Mouse (Mus musculus) hindbrain, embryonic 14.5 days (tissue): Measurements from ENCODE around the gene D8Ertd738e. TPM values are rescaled to one million over a fixed set of nuclear protein-coding genes. Genes with fewer than 3 reads are reported as not detected.

Experiments used
- ATAC-seq: fragments of 200-750 bp; cut with Nextera tagmentation; 2 replicates; pipeline ENCODE4 v1.8.0; 2017; ENCODE audit warnings: moderate number of reproducible peaks, mild to moderate bottlenecking, moderate TSS enrichment, moderate library complexity; ENCODE audit not compliant: low FRiP score
- DNase-seq: peaks from one replicate; pipeline ENCODE4 v3.0.0-alpha.2; 2015; ENCODE audit warnings: low spot score
- H3K27ac ChIP-seq: fragments of 300-500 bp; sonication (generic); 2 replicates; pipeline ENCODE4 v1.5.1; 2014; ENCODE audit warnings: mild to moderate bottlenecking, moderate library complexity
- H3K27me3 ChIP-seq: fragments of 300-500 bp; sonication (generic); 2 replicates; pipeline ENCODE4 v1.6.1; 2014; ENCODE audit warnings: mild to moderate bottlenecking, low read length, mixed read lengths; ENCODE audit not compliant: control insufficient read depth, insufficient read depth
- H3K36me3 ChIP-seq: fragments of 300-500 bp; sonication (generic); replicated peaks from 2 replicates; pipeline ENCODE4 v1.6.1; 2014; ENCODE audit not compliant: control insufficient read depth, insufficient read depth
- H3K4me1 ChIP-seq: fragments of 300-500 bp; sonication (generic); replicated peaks from 2 replicates; pipeline ENCODE4 v1.6.1; 2014; ENCODE audit warnings: antibody characterized with exemption, low read length, mixed read lengths; ENCODE audit not compliant: control insufficient read depth, insufficient read depth
- H3K4me2 ChIP-seq: fragments of 300-500 bp; sonication (generic); replicated peaks from 2 replicates; pipeline ENCODE4 v1.6.1; 2014; ENCODE audit warnings: mild to moderate bottlenecking, moderate library complexity
- H3K4me3 ChIP-seq: fragments of 300-500 bp; sonication (generic); replicated peaks from 2 replicates; pipeline ENCODE4 v1.5.1; 2014; ENCODE audit warnings: mild to moderate bottlenecking, low read length
- H3K9ac ChIP-seq: fragments of 300-500 bp; sonication (generic); 2 replicates; pipeline ENCODE4 v1.6.1; 2014
- H3K9me3 ChIP-seq: fragments of 300-500 bp; sonication (generic); 2 replicates; pipeline ENCODE4 v1.6.1; 2016; ENCODE audit warnings: low read length; ENCODE audit not compliant: control insufficient read depth
- WGBS: fragments of 180-500 bp; shearing (Covaris S2); extraction: QIAGEN DNeasy Blood & Tissue Kit; methylation state at CpG from one replicate; pipeline ENCODE4 v1.1.7; 2014; 5-methylcytosine and 5-hydroxymethylcytosine counted together
- polyA plus RNA-seq: library from polyadenylated mRNA; unstranded; fragments of >200 nt; fragmentation: Nextera tagmentation; extraction: Ambion mirVana; gene quantifications from 2 replicates; pipeline ENCODE4 v1.2.1, GENCODE M21; 2014

The D8Ertd738e gene
- polyA plus RNA-seq, 1 experiment from 2014 or later: 296 TPM

GRCm38 (mm10) chr8:84206666-84207065 is 42.9 kb downstream of the D8Ertd738e start:
- whole genome bisulfite sequencing: 85% methylated on average over 3 of the region's 3 CpGs
- DNase-seq (no peak), ATAC-seq (no peak)
- Histone ChIP-seq H3K27ac (no peak overlapping the region), H3K4me3 (no peak overlapping the region), H3K4me1 (peaks cover 21% of the 10 kb centered on the region), H3K27me3 (no peaks in the 10 kb centered on the region), H3K9me3 (no peaks in the 10 kb centered on the region), H3K4me2 (no peak overlapping the region), H3K9ac (no peak overlapping the region), H3K36me3 (peaks cover 21% of the 10 kb centered on the region)

- WGBS: 91% methylated on average over 5 of the region's 5 CpGs
- H3K27ac ChIP-seq: no peak overlapping the region
- H3K9me3 ChIP-seq: no peaks in the 10 kb centered on the region
- no peak overlapping the region for H3K4me3 ChIP-seq
- no peak overlapping the region for H3K9ac ChIP-seq
- 0 out of 2 replicates have a peak, but pooled peaks cover 7% of the 10 kb centered on the region for H3K36me3 ChIP-seq
- ATAC-seq (no peak), DNase-seq (no peak)
- H3K27me3 ChIP-seq: peaks cover 9% of the 10 kb centered on the region; the same call in 1 of the 2 replicates
- H3K4me1 ChIP-seq: peaks cover 24% of the 10 kb centered on the region
- no peak overlapping the region for H3K4me2 ChIP-seq
Measured at GRCm38 (mm10) chr8:84205073-84205472, 44.4 kb downstream of the D8Ertd738e start.

- ATAC-seq: 0 out of 2 replicates have a peak, but pooled peaks have one; percentile 17
- 0 out of 2 replicates have a peak, but pooled peaks cover 4% of the 10 kb centered on the region for H3K36me3 ChIP-seq
- H3K9ac ChIP-seq: peak overlapping the region; percentile 45
- H3K4me2 ChIP-seq: peak overlapping the region; percentile 54
- H3K27ac ChIP-seq: peak overlapping the region; percentile 77
- DNase-seq: no peak
- 57% methylated on average over 13 of the region's 13 CpGs for whole genome bisulfite sequencing
- H3K9me3 ChIP-seq: no peaks in the 10 kb centered on the region
- peaks cover 28% of the 10 kb centered on the region for H3K4me1 ChIP-seq
- H3K4me3 ChIP-seq: peak overlapping the region; percentile 23
- H3K27me3 ChIP-seq: peaks cover 16% of the 10 kb centered on the region; the same call in 1 of the 2 replicates
Measured at GRCm38 (mm10) chr8:84203975-84204772, 45.3 kb downstream of the D8Ertd738e start.

- 11% methylated on average over 34 of the region's 34 CpGs for WGBS
- H3K4me3 ChIP-seq: peak overlapping the region; percentile 23
- ATAC-seq: peak; percentile 35; the same call in 1 of the 2 replicates
- peaks cover 26% of the 10 kb centered on the region for H3K4me1 ChIP-seq
- DNase-seq: peak; percentile 47
- peak overlapping the region; percentile 77 for H3K27ac ChIP-seq
- peak overlapping the region; percentile 54 for H3K4me2 ChIP-seq
- H3K9me3 ChIP-seq: no peaks in the 10 kb centered on the region
- peak overlapping the region; percentile 45 for H3K9ac ChIP-seq
- peaks cover 16% of the 10 kb centered on the region; the same call in 1 of the 2 replicates for H3K27me3 ChIP-seq
- no peaks in the 10 kb centered on the region for H3K36me3 ChIP-seq
Measured at GRCm38 (mm10) chr8:84202938-84203917, 46.3 kb downstream of the D8Ertd738e start.

- no peak for ATAC-seq
- Histone ChIP-seq H3K4me2 (peak overlapping the region; percentile 54), H3K4me1 (peaks cover 31% of the 10 kb centered on the region), H3K4me3 (no peak overlapping the region), H3K27ac (no peak overlapping the region), H3K9ac (0 out of 2 replicates have a peak overlapping the region, but pooled peaks have one; percentile 12), H3K27me3 (peaks cover 16% of the 10 kb centered on the region; the same call in 1 of the 2 replicates), H3K36me3 (no peaks in the 10 kb centered on the region), H3K9me3 (no peaks in the 10 kb centered on the region)
- no peak for DNase-seq
- WGBS: 85% methylated on average over 9 of the region's 9 CpGs
Measured at GRCm38 (mm10) chr8:84202466-84202865, 47.1 kb downstream of the D8Ertd738e start.

- DNase-seq: no peak
- H3K4me2 ChIP-seq: peak overlapping the region; percentile 54
- peak overlapping the region; percentile 38 for H3K4me3 ChIP-seq
- no peaks in the 10 kb centered on the region for H3K9me3 ChIP-seq
- H3K4me1 ChIP-seq: peaks cover 31% of the 10 kb centered on the region
- peak overlapping the region; percentile 61 for H3K9ac ChIP-seq
- peak overlapping the region; percentile 61; the same call in 1 of the 2 replicates for H3K27ac ChIP-seq
- WGBS: 66% methylated on average over 15 of the region's 15 CpGs
- H3K27me3 ChIP-seq: peaks cover 16% of the 10 kb centered on the region; the same call in 1 of the 2 replicates
- H3K36me3 ChIP-seq: no peaks in the 10 kb centered on the region
- ATAC-seq: no peak
Measured at GRCm38 (mm10) chr8:84201545-84202245, 47.8 kb downstream of the D8Ertd738e start.

GRCm38 (mm10) chr8:84200652-84201544 is 48.6 kb downstream of the D8Ertd738e start:
- WGBS: 9% methylated on average over 56 of the region's 70 CpGs
- Histone ChIP-seq H3K4me1 (peaks cover 31% of the 10 kb centered on the region), H3K4me3 (peak overlapping the region; percentile 38), H3K9me3 (no peaks in the 10 kb centered on the region), H3K27ac (peak overlapping the region; percentile 61), H3K27me3 (peaks cover 16% of the 10 kb centered on the region; the same call in 1 of the 2 replicates), H3K36me3 (no peaks in the 10 kb centered on the region), H3K9ac (peak overlapping the region; percentile 61), H3K4me2 (peak overlapping the region; percentile 54)
- DNase-seq (peak; percentile 40), ATAC-seq (no peak)

GRCm38 (mm10) chr8:84200126-84200555 is 49.4 kb downstream of the D8Ertd738e start:
- Histone ChIP-seq H3K4me2 (peak overlapping the region; percentile 54), H3K9me3 (no peaks in the 10 kb centered on the region), H3K4me1 (peaks cover 31% of the 10 kb centered on the region), H3K36me3 (no peaks in the 10 kb centered on the region), H3K9ac (peak overlapping the region; percentile 61; the same call in 1 of the 2 replicates), H3K27ac (peak overlapping the region; percentile 61), H3K27me3 (peaks cover 16% of the 10 kb centered on the region; the same call in 1 of the 2 replicates), H3K4me3 (peak overlapping the region; percentile 38)
- DNase-seq (no peak), ATAC-seq (no peak)
- WGBS: 24% methylated on average over 8 of the region's 8 CpGs
